Mouse (Mus musculus) cerebellum, adult 11-12 months (tissue): Measurements from ENCODE around the gene Cdkn1b.
A peak's percentile ranks its signal among the peaks of the same experiment; 100 is the strongest.

Experiments
- DNase-seq: peaks from one replicate; pipeline ENCODE4 v3.0.0; 2022

Cdkn1b gene

DNA sequence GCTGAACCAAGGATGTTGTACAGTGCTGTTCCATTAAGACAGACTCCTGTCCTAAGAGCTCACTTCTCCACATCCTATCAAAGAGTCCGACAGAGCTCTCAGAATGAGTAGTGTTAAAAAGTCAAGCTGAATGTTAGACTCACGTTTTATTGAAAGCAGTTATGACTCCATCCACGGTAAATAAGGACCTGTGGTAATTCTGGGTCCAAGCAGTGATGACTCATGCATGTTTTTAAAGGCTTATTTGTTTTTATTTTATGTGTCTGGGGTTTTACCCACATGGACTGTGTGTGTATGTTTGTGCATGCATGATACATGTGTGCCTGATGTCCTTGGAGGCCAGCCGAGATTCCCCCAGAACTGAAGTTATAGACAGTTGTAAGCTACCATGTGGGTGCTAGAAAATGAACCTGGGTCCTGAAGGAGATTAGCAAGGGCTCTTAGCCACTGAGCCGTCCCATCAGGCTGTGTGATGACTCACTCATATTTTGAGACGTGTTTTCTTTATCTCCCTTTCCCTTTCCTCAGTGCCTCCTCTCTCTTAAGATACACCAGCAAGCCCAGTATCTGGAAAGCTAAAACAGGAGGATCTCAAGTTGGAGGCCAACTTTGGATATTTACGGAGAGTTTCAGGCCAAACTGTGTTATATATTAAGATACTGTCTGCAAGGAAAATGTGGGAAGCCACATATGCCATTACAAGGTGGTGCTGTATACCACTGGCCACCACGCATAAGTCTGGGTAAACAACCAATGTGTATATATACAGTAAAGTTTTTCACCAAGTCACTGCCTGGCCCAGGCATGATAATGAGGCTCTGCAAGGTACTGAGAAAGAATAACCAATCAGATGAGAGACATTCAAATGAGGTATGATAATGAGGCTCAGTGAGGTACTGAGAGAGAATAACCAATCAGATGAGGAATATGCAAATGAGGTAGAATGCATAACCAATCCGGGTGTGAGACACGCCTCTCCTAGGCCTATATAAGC, 16.0 kb upstream of the Cdkn1b start:
- DNase-seq = no peak

DNA sequence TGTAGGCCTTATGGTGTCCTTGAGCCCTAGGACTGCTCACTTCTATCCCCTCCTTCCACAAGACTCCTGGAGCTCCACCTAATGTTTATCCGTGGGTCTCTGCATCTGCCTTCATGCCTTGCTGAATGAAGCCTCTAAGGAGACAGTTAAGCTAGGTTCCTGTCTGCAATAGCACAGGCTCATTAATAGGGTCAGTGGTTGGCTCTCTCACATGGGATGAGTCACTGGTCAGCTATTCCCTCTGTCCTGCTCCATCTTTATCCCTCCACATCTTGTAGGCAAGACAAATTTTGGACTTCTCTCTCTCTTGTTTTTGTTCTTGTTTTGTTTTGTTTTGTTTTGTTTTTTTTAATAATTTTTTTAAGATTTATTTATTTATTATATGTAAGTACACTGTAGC, 14.4 kb upstream of the Cdkn1b start:
- DNase-seq = no peak

- DNase-seq = no peak
These were observed 5.7 kb upstream of the Cdkn1b start for GRCm38 (mm10) chr6:134914523-134914922.

GRCm38 (mm10) chr6:134916641-134917040, 3.6 kb upstream of the Cdkn1b start:
- no peak for DNase-seq

DNA sequence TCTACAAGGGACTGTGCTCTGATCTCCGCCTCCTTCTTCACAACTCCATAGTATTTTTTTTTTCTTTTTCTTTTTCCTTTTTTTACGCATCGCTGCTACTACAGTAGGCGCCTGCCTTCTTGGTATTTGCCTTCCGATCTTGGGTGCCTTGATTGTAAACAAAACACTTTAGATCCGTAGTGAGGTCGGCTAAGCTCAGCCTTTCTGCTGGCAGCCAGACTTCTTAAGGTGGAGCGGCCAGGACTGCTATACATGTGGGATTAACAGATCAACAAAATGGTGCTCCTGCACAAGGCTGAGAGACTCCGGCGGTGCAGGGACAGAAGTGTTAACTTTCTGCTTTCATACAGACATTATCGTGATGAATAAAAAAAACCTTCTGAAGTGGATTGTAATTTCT, 3.1 kb upstream of the Cdkn1b start:
- peak; percentile 50 for DNase-seq

DNA sequence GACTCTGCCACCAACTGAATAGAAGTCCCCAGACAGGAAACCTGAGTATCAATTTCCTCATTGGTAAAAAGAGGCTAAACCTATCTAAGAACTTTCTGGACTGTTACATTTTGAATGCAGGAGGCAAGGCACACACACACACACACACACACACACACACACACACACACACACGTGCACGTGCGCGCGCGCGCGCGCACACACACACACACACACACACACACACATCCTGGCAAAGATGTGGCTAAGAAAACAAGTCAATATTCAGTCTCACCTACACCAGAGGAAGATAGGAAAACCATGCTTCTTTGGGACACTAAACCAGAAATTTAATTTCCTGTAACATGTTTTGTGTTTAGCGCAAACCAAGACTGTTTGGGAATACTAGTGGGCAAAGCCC, 1.4 kb upstream of the Cdkn1b start:
- DNase-seq = no peak

DNA sequence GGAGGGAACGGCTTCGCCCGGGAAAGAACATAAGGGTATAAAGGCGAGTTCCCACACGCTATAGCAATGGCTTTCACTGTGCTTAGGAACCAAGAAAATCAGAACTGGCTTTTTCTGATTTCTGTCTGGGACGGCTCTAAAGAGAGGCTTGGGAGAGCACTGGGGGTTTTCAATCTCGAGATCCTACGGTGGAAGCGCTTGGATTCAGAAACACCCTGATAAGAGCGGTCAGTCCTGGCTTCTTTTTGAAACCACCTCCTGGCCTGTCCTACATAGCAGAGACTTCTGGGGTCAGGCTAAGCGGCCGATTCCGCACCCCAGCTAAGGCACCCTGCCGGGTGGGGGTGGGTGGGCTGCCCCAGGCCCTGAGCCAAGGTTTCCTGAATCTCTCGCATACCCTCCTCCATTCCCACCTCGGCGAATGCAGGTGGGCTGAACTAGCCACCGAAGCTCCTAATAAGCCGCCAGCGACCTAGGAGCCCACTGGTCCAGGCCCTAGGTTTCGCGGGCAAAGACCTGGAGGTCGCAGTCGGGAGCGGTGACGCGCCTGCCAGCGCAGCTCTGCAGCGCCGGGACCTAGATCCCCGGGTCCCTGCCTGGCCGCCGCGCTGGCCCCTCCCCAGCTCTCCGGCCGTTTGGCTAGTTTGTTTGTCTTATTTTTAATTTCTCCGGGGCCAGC, 551 bp upstream of the Cdkn1b start:
- DNase-seq = peak; percentile 41

- DNase-seq = peak; percentile 88
These were observed 953 bp downstream of the Cdkn1b start for GRCm38 (mm10) chr6:134921014-134921694.

DNA sequence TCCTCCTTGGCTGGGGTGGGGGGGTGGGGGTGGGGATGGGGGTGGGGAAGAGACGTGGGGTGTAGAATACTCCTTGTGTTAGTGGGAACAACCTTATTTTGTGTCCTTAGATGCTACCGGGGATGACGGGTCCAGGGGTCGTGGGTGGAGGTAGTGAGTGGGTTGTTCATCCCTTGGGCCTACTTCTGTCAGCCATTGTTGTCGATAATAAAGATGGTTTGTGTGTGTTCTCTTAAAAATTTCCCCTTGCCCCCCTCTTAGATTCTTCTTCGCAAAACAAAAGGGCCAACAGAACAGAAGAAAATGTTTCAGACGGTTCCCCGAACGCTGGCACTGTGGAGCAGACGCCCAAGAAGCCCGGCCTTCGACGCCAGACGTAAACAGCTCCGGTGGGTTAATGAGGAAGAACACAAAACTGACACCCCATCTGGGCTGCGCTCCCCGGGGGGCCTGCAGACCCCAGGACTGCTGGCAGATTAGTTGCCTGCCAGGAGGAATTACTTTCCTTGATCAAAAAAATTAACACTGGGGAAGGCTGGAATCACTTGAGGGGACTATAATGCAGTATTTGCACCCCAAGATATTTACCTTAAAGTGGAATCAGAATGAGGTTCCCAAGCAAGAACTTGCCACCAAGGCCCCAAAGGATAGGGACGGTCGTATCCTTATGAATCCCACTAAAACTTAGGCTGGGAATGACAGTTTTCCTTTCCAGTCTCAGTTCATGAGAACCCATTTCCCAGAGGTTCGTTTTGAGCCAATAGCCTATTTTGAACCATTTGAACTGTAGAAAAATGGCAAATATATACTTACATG, 1.7 kb downstream of the Cdkn1b start:
- DNase-seq = peak; percentile 59

GRCm38 (mm10) chr6:134922511-134923195, 2.5 kb downstream of the Cdkn1b start:
- no peak for DNase-seq

- no peak for DNase-seq
These were observed 3.5 kb downstream of the Cdkn1b start for GRCm38 (mm10) chr6:134923670-134924069.

DNA sequence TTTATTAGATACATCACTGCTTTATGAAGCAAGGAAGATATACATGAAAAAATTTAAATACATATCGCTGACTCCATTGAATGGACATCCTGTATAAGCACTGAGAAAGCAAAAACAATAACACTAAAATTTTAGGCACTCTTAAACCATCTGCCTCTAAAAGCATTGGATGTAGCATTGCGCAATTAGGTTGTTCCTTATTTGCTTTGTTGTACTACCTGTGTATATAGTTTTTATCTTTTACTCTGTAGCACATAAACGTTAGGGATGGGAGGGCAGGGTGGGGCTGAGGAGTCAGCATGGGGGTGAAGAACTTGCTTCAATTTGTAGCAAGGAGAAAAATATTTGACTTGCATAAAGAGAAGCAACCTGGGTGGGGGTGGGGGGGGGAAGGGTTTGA, 4.1 kb downstream of the Cdkn1b start:
- DNase-seq = no peak

DNA sequence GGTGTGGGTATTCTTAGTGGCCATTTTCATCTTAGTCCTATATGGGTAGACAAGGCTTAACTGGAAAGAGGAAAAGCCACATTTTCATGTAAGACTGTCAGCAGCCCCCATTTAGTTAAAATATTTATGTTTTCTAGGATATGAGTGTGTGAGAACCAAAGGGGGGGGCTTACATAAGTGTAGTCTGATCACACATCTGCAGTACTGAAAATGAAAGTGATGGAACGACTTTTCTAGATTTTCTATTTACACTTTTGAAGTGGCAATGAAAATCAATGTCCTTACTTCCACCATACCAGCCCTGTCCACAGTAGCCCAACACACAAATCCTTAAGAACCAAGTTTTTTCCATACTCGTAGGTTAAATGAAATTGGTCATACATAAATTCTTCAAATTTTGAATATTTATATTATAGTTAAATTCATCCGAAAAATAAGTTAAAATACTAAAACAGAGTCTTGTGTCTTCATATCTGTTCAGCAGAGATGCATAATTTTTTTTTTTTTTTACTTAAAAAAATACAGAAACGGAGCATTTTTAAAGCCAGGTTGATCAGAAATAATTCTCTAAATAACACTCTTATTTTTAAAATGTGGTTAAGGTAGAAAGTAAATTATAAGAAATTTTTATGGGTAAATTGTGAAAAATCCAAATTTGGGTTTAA, 5.6 kb downstream of the Cdkn1b start:
- DNase-seq = no peak

- no peak for DNase-seq
These were observed 6.1 kb downstream of the Cdkn1b start for GRCm38 (mm10) chr6:134926338-134926705.

- DNase-seq = peak; percentile 56
These were observed 6.8 kb downstream of the Cdkn1b start for GRCm38 (mm10) chr6:134926803-134927594.

GRCm38 (mm10) chr6:134927595-134928095, 7.4 kb downstream of the Cdkn1b start:
- peak; percentile 56 for DNase-seq

- DNase-seq = peak; percentile 84
These were observed 8.1 kb downstream of the Cdkn1b start for GRCm38 (mm10) chr6:134928096-134928888.

- peak; percentile 73 for DNase-seq
These were observed 8.7 kb downstream of the Cdkn1b start for GRCm38 (mm10) chr6:134928889-134929310.

GRCm38 (mm10) chr6:134929926-134930325, 9.7 kb downstream of the Cdkn1b start:
- DNase-seq = no peak
